Mouse (Mus musculus): ENCODE data around the gene Gm20741.

Gene Gm20741

DNA sequence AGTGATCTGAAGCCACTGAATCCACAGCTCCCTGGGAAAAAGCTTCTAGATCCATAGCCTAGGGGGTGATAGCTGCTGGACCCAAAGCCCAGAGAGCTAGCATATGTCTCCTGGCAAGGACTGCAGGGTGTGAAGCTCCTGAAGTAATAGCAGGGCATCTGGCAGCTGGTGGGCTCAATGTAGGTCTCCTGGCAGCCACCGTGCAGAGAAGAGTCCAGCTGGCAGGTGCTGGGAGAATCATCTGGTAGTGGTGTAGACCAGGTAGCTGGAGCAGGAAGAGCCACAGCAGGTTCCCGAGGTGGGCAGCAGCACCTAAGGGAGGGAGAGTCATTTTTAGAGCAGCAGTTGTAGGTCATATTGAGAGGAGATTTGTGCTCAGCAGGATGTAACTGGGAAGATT is at the start of gene Gm20741:
Gene Gm20741 (minus strand): TSS at position 394 of the 400 bp plus-strand sequence.
- DNase-seq (ENCODE audit: low spot score in 2 of 2) = no peak

DNA sequence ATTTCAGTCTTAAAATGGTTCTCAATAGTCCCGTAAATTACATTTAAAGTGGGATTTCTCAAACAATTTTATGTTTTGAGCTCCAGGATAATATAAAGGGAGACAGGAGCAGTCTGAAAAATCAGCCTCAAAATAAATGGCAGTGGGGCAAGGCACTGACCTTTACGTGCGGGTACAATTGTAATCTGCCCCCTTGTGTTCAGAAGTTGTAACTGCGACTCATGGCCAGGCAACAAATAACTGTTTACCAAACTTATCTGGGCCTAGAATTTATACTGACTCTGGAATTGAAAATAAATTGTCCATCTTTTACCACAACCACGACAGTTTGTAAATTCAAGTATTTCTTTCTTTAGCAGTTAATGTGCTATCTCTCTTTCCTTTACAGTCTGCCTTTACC is 39.4 kb upstream of the Gm20741 start:
- DNase-seq (ENCODE audit: low spot score in 2 of 2) = no peak

DNA sequence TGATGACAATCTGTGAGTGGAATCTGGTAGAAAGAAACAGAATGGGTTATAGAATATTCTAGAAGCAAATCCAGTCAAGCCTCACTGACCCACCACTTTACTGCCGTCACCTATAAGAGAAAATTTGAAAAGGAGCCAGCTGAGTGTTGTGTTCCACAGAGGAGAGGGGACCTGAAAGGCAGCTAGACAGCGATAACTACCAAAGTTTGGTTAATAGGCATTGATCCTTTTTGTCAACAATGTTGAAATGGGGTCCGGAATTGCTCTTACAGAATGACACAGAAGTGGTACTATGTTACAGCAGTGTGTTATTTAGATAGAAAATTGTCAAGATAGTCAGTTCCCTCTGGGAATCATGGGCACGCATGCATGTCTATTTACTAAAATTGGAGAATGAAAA is 36.5 kb upstream of the Gm20741 start:
- DNase-seq (ENCODE audit: low spot score in 2 of 2) = no peak

DNA sequence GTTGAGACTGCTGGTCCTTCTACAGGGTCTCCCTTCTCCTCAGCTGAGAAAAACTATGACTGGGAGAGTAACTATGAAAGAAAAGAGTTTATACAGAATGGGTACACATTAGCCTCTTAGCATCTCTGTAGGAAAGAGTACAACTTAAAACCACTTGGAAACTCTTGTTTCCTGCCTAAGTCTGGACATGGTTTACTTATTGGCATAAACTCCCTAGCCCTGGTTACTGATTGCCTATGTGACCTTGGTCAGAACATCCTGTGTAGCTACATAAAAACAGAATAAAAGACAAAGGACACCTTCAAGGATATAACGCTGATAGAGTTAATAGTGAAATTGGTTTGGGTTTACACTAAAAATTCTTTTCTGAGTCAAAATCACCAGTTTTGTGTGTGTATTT is 35.3 kb upstream of the Gm20741 start:
- no peak for DNase-seq (ENCODE audit: low spot score in 2 of 2)

DNA sequence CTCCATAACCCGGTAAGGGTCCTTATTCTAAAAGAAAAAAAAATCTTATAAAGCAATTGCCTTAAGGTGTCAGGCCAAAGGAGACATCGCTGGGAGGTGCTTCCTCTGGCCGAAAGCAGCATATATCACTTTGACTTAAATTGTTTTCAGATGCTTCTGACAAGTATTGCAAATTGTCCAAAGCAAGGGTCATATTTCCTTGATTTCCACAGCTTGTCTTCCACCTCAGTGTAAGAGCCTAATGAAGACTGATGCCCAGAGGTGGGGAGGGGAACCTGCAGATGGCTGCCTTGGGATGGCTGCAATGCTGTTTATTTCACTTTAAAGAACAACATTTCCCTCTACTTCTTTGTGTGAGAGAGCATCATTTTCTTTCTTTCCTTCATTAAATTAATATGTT is 15.0 kb upstream of the Gm20741 start:
- DNase-seq (ENCODE audit: low spot score in 2 of 2) = no peak

DNA sequence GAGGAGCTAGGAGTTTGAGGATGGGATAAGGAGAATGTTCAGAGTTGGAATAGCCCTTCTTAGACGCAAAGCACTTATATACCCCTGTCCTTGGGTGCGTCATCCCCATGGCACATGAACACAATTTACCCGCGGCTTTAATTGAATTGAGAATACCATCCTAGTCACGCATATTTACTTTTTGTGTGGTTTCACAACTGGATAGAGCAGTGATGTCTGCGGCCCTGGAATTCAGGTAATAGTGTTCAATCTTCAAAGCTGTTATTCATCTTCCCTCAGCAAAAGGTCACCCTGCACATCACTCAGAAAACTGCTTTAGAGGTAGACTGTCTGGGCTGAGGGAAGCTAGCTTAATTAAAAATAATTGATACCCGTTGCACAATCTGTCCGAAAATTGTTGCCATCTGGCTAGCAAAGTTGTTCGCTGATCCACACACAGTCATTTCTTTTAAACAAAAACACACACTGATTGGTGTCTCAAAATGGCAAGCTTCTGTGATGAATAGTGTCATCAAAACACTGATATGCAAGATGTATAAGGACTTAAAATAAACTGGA is 14.2 kb upstream of the Gm20741 start, which contains the start of gene Krtap14:
Gene Krtap14 (minus strand): TSS at position 51 of the 558 bp plus-strand sequence.
- DNase-seq (ENCODE audit: low spot score in 2 of 2) = no peak

DNA sequence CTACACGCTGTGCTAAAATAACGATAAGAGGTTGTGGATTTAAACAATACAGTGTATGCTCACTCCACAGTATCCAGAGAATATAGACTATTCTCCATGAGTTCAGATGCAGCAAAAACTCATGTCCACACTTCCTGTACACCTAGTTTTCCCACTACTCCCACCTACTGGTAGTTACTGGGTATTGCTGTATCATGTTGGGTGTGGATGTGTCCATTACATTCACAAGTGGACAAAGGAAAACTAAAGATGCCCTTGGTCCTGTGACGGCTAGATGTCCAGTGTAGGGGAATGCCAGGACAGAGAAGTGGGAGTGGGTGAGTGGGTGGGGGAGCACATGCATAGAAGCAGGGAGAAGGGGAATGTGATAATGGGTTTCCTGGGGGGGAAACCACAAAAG is 11.7 kb upstream of the Gm20741 start:
- no peak for DNase-seq (ENCODE audit: low spot score in 2 of 2)

DNA sequence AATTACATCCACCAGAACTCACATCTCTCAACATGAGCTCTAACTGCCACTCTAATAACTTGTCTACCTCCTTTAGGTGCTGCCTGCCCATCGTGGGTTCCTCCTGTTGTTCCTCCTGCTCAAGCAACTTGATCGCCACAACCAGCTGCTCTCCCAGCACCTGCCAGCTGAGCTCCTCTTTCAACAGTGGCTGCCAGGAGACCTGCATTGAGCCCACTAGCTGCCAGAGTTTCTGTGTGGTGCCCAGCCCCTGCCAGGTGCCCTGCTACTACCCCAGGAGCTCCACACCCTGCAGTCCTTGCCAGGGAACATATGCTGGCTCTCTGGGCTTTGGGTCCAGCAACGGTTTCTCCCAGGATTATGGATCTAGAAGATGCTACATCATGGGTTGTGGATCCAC is 8.0 kb upstream of the Gm20741 start, which contains the start of gene Krtap15:
Gene Krtap15 (plus strand): TSS at position 150 of the 400 bp plus-strand sequence.
- DNase-seq (ENCODE audit: low spot score in 2 of 2) = no peak

DNA sequence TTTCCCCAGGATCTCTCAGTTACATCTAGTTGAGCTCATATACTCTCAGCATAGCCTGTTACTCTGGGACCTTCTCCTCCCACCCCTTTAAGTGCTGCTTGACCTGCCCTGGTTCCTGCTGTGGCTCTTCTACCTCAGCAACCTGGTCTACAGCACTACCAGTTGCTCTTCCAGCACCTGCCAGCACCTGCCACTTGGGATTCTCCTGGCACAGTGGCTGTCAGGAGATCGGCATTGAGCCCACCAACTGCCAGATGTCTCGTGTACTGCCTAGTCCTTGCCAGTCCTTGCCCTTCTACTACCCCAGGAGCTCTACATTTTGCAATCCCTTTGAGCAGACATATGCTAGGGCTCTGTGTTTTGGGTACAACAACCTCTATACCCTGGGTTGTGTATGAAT is 25.2 kb downstream of the Gm20741 start:
- no peak for DNase-seq (ENCODE audit: low spot score in 2 of 2)

DNA sequence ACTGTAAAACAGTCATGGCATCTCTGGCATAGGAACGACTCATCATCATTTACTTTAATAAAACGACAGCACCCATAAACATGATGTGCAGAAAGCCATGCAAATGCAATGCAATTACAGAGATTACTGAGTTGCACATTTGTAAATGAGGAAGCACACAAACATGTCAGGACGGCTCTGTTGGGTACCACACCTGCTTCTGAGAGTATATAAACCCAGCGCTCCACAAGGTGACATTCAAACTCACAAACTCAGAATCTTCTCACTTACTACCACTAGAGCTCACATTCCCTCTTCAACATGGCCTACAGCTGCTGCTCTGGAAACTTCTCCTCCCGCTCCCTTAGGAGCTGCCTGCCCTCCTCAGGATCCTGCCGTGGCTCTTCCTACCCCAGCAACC is 34.4 kb downstream of the Gm20741 start, which contains the start of gene Gm5965:
Gene Gm5965 (plus strand): TSS at position 301 of the 400 bp plus-strand sequence.
- DNase-seq (ENCODE audit: low spot score in 2 of 2) = no peak

DNA sequence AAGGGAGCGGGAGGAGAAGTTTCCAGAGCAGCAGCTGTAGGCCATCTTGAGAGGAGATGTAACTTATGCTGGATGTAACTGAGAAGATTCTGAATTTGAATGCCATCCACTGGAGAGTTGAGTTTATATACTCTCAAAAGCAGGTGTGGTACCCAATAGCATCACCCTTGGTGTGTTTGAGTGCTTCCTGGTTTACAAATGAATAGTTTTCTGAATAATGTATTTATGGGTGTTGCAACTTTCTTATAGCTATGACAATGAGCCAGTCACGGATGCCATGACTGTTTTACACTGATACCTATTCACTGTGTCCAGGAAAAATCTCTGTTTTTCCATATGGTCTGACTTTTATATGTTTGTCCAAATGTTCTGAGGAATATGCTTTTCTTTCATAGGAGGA is 37.9 kb downstream of the Gm20741 start, which contains the start of gene 2310057N15Rik:
Gene 2310057N15Rik (minus strand): TSS at position 101 of the 400 bp plus-strand sequence.
- DNase-seq (ENCODE audit: low spot score in 2 of 2) = no peak
